Mouse (Mus musculus) cerebellum, postnatal 36 days (tissue): Measurements from ENCODE around the gene B3glct.

Experiments used
- DNase-seq, 2 experiments: peaks; one replicate each; pipeline ENCODE4 v3.0.0; 2021 to 2022; ENCODE audit warnings: mixed read lengths in 2 of 2

The B3glct gene

GRCm38 (mm10) chr5:149677196-149677595, 834 bp upstream of the B3glct start:
- no peak for DNase-seq

DNA sequence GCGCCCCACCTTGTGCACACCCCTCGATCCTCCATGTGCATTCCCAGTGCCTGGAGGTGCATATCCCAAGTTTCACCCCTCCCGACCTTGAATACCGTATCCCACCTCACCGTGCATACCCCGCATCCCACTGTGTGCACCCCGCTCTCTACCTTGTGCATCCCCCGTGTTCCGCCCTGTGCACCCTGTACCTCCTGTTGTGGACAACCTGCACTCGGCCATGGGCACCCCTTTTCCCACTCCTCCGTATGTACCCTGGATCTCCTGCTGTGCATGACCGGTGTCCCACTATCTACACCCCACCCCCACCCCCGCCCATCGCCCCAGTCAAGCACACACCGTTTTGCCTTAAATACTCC, 939 bp downstream of the B3glct start:
- peak in 1 of 2 experiments; percentile 6 for DNase-seq

GRCm38 (mm10) chr5:149679362-149679761, 1.3 kb downstream of the B3glct start:
- no peak for DNase-seq

- no peak for DNase-seq
Measured at GRCm38 (mm10) chr5:149679886-149680285, 1.9 kb downstream of the B3glct start.

DNA sequence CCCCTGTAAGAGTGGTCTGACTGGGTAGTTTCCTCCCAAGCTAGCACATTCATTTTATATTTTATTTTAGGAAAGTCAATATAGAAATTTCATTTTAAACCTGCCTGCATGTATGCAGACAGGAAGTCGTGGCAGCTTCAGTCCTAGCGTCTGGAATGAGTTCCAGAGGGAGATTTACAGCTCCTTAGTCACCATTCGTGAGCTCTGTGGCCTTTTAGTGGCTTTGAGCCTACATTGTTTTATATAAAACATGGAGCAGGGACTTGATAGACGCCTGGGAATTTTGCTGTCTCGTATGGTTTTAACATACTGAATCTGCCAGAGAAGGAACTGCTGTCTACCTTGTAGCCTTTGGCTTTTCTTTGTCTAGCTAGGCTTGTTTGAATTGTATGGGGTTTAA, 2.9 kb downstream of the B3glct start:
- no peak for DNase-seq

DNA sequence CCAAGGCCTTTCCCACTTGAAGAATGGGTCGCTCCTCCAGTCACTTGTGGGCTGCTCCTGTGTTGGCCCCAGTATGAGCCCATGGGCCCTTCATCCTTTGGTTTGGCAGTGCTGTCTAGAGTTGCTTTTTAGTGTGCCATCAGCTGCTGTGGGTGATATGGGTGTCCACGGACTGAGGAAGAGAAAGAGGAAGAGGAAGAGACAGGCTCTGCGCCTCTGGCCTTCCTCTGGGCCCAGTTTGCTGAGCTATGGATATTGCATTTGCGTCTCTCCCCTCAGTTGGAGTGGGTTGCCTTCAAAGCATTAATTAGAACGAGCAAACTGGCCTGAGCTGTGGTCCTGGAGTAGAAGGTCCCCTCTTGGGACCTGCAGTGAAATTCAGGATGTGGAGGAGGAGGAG, 11.8 kb downstream of the B3glct start:
- no peak for DNase-seq

DNA sequence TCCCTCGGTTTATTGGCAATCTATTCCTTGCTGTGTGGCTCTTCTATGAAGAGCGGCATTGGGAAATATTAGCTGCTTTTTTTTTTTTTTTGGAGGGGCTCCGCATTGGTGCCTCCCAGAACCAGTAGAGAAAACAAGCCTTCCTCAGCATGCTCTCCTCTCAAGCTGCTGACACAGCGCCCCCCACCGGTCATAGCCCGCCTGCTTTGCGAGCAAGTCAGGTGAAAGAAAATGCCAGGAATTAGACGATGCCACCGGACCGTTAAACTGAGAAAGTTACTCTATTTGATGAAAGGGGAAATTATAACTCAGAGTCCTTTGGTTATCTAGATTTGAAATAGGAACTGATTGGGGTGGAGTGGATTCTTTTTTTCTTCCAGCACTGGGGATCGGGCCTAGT, 14.5 kb downstream of the B3glct start:
- DNase-seq = no peak

- DNase-seq = no peak
Measured at GRCm38 (mm10) chr5:149693200-149693599, 15.2 kb downstream of the B3glct start.

DNA sequence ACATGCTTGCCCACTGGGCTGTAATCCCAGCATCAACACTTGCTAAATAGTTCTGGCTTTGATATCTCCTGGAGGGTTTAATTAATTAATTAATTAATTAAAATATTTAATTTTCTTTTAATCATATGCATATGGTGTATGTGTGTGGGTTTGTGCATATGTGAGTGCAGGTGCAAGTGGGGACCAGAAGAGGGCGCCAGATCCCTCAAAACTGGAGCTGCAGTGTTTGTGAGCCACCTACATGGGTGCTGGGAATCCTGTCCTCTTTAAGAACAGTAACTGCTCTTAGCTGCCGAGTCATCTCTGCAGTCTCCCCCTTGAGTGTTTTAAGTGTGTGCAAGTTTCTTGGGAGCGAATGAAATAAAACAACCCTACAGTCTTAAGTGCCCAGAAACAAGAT, 15.9 kb downstream of the B3glct start:
- no peak for DNase-seq

DNA sequence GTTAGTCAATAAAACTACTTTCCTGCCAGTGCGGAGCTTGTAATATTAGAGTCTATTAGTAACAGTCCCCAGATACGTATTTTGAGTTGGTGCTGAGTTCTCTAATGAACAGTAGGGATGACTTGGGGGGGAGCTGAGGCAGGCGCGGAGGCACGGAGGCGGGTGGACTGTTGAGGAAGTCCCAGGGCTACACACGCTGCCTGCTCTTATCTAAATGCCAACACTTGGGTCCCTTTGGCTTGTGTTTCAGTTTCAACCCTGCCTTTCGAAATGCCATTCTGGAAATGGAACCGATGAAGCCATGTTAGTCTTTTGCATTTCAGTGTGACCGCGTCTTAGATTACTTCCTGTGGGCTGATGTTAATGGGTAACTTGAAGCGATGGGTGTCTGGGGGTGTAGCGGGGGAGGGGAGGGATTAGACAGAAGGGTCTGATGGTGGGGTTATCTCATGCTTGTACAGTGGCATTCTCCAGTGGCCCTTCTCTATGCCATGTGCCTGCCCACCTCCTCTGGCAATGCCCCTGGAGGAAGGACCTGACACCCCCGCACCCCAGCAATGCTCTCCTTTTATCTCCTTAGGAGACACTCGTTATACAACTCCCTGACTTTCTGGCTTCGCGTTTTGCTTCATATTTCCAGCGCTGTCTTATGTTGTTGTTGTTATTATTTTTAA, 17.2 kb downstream of the B3glct start:
- no peak for DNase-seq

DNA sequence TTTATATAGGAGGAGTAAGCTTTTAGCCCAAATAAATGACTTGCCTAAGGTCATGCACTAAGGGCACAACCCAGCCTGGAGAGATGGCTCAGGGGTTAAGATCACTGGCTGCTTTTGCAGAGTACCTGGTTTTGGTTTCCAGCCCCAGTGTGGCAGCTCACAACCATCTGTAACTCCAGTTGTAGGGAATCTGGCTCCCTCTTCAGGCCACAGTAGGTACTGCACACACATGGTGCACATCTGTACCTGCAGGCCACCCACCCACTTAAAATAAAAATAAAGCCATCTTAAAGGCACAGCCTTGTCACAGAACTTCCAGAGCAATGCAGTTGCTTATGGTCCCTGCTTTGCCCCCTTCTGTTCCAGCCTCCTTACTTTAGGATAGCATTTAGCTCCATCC, 24.7 kb downstream of the B3glct start:
- DNase-seq = no peak

DNA sequence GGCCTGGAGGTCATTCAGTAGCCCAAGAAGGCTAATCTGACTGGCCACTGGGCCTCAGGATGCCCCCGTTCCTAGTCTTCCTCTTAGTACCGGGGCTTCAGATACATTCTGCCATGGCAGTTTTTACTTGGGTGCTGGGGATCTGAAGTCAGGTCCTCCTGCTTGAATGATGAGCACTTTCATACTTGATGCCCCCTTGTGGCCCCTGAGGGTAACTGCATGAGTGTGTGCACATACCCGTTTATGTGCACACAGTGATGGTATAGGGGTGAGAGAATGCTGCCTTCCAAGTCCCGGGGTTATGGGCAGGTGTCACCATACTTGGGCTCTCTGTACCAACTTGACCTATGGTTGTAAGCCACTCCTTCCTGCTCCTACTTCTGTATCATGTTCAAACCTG, 33.5 kb downstream of the B3glct start:
- no peak for DNase-seq

- DNase-seq = peak; percentile 11 to 33
Measured at GRCm38 (mm10) chr5:149713170-149713774, 35.2 kb downstream of the B3glct start.

GRCm38 (mm10) chr5:149713834-149714233, 35.8 kb downstream of the B3glct start:
- DNase-seq = no peak

DNA sequence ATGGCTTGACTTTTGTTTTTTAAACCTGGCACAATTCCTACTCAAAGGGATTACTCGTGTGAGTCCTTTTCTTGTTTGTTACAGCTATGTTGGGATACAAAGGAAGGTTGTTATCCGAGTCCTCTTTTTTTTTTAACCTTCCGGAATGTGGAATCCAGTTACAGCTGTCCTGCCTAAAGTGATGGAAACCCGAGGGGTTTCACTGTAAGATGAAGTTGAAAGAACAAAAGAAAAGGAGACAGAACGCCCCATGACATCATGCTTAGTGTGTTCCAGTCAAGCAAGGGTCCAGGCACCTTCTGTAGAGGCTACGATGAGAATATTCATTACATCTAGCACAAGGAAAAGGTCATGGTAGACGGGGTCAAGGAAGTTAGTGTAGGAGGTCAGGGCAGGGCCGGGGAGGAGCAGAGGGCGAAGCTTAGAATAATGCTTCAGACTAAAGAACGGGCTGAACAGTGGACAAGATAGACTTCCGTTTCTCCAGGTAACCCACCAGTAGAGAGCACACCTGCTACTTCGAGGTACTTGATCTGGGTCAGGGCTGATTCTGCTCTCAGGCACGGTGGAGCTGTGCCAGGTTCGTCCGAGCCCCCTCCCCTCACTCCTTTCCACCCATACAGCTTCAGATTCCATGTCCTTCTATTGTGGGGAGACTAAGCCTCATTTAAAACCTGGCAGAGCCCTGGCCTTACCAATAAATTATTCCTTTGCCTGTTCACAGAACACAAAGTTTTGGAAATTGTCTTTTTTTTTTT, 37.7 kb downstream of the B3glct start:
- DNase-seq = no peak

GRCm38 (mm10) chr5:149716329-149716690, 38.3 kb downstream of the B3glct start:
- DNase-seq = no peak

- no peak for DNase-seq
Measured at GRCm38 (mm10) chr5:149731776-149732175, 53.7 kb downstream of the B3glct start.

DNA sequence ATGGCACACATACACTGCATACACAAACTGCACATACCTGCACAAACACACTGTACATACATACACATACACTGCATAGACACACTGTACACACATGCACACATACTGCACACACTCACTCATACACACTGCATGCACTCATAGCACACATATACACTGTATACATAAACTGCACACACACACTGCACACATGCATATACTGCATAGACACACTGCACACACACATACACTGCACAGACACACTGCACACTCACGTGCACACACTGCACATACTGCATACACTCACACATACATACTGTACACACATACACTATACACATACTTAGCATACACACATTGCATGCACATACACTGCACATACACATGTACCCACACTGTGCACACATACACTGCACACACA, 59.2 kb downstream of the B3glct start:
- DNase-seq = no peak

DNA sequence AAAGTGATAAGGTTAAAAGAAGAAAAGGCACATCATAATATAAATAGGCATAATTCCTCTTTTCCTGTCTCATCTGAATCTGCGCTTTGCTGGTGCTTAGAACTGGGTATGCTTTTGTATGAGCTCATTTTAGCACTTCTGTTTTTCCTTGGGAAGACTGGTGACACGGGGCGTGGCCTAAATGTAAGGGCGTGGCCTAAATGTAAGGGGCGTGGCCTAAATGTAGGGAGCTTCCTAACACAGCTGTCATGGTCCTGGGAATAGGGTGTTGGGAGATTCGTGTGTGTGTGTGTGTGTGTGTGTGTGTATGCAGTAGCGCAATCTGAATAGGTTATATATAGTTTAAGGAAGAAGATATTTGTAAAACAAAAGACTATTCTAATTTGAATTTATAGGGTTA, 62.1 kb downstream of the B3glct start:
- DNase-seq = no peak

GRCm38 (mm10) chr5:149740703-149741102, 62.7 kb downstream of the B3glct start:
- DNase-seq = no peak

DNA sequence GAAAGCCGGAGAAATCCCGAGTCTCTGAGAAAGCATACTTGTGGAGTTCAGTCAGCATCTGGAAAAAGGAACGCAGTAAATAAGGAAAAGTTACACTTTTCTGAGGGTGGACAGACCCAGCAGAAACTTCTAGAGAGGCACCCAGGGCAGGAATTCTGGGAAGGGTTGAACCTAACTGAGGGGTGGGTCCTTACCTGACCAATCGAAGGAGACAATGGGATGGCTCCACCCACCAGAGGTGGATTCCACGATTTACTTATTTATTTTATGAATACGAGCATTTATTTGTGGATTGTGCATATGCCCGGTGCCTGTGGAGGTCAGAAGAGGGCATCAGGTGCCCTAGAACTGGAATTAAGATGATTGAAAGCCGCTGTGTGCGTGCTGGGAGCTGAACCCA, 64.3 kb downstream of the B3glct start:
- no peak for DNase-seq

DNA sequence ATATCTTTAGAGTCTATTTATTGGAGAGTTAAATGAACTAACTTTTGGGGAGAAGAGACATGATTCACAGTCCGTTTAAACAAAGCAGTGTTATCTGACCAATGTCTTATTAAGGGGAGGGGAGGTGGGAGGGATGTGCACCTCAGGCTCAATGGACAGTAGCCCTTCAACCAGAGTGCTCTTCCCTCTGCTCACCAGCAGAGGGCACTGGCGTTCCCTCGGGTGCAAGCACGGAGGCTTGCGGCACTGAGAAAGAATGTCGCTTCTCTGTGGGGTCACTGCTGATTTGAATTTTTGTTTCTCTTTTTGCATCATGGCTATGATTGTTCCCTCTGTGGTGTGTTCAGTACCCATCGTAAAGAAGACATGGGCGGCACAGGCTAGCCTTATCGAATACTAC, 67.0 kb downstream of the B3glct start:
- no peak for DNase-seq

DNA sequence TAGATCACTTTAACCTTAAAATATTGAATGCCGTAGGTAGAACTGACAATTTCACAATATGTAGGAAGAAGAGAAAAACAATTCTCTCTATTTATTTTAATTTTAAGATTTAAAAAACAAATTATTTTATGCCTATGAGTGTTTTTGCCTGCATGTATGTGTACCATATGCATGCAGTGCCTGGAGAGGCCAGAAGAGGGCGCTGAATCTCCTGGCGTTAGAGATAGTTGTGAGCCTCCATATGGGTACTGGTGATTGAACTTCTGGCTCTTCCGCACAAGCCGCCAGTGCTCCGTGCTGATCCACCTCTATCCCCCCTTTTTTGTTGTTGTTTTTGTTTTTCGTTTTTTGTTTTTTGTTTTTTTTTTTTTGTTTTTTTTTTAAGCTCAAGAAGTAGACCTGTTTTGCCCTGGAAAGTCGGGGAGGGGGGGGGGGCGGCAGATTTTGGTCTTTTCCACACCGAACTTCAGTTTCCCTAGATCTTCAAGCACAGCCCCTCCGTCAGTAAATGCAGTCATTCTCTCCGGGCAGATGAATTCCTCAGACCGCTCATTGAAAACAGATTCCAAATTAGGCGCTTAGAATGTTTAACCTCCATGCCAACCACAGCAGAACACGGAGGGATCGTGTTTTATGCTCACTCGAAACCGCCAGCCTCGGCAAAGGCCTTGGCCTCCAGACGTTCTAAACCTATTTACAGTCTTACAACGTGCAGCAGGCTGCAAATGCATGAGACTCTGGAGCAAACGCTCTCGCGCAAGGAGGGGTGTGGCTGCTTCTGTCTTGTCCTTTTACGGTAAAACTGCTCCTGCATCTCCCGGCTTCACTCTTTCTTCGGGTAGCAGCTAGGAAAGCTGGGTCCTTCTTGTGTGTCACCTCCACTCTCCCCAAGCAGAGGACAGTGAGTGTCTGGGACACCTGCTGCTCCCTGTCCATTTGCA, 70.9 kb downstream of the B3glct start:
- DNase-seq = no peak
